Mouse (Mus musculus): ENCODE measurements around the gene Fbxo47.
A peak's percentile ranks its signal among the peaks of the same experiment; 100 is the strongest.
"Not testable (repeated sequence)": the region's sequence is repeated elsewhere in the genome, so short reads cannot be mapped to it uniquely, and the experiment has no call there.

Fbxo47 gene

GRCm38 (mm10) chr11:97884601-97885185 is 739 bp upstream of the Fbxo47 start:
- no peak for ATAC-seq (ENCODE audit: insufficient number of reproducible peaks, low FRiP score, low TSS enrichment)

GRCm38 (mm10) chr11:97883542-97883917 is 424 bp downstream of the Fbxo47 start:
- peak; percentile 53; the same call in 1 of the 2 replicates for ATAC-seq (ENCODE audit: insufficient number of reproducible peaks, low FRiP score, low TSS enrichment)

- ATAC-seq (ENCODE audit: insufficient number of reproducible peaks, low FRiP score, low TSS enrichment): no peak
Observed at GRCm38 (mm10) chr11:97880362-97880761, 3.6 kb downstream of the Fbxo47 start.

GRCm38 (mm10) chr11:97877341-97877740 is 6.6 kb downstream of the Fbxo47 start:
- ATAC-seq (ENCODE audit: insufficient number of reproducible peaks, low FRiP score, low TSS enrichment): no peak

- ATAC-seq (ENCODE audit: insufficient number of reproducible peaks, low FRiP score, low TSS enrichment): no peak
Observed at GRCm38 (mm10) chr11:97874396-97874795, 9.6 kb downstream of the Fbxo47 start.

- not testable (repeated sequence) for ATAC-seq (ENCODE audit: insufficient number of reproducible peaks, low FRiP score, low TSS enrichment)
Observed at GRCm38 (mm10) chr11:97872378-97872777, 11.6 kb downstream of the Fbxo47 start.

- no peak for ATAC-seq (ENCODE audit: insufficient number of reproducible peaks, low FRiP score, low TSS enrichment)
Observed at GRCm38 (mm10) chr11:97867591-97867990, 16.4 kb downstream of the Fbxo47 start.

- no peak for ATAC-seq (ENCODE audit: insufficient number of reproducible peaks, low FRiP score, low TSS enrichment)
Observed at GRCm38 (mm10) chr11:97866091-97866888, 17.7 kb downstream of the Fbxo47 start.

GRCm38 (mm10) chr11:97865421-97865820 is 18.5 kb downstream of the Fbxo47 start:
- no peak for ATAC-seq (ENCODE audit: insufficient number of reproducible peaks, low FRiP score, low TSS enrichment)

- ATAC-seq (ENCODE audit: insufficient number of reproducible peaks, low FRiP score, low TSS enrichment): no peak
Observed at GRCm38 (mm10) chr11:97862148-97862547, 21.8 kb downstream of the Fbxo47 start.

GRCm38 (mm10) chr11:97855473-97855872 is 28.5 kb downstream of the Fbxo47 start:
- ATAC-seq (ENCODE audit: insufficient number of reproducible peaks, low FRiP score, low TSS enrichment): no peak

- ATAC-seq (ENCODE audit: insufficient number of reproducible peaks, low FRiP score, low TSS enrichment): no peak
Observed at GRCm38 (mm10) chr11:97851601-97852000, 32.4 kb downstream of the Fbxo47 start.

- ATAC-seq (ENCODE audit: insufficient number of reproducible peaks, low FRiP score, low TSS enrichment): no peak
Observed at GRCm38 (mm10) chr11:97850367-97850766, 33.6 kb downstream of the Fbxo47 start.

GRCm38 (mm10) chr11:97842001-97842400 is 42.0 kb downstream of the Fbxo47 start:
- ATAC-seq (ENCODE audit: insufficient number of reproducible peaks, low FRiP score, low TSS enrichment): no peak

- peak; percentile 99 for ATAC-seq (ENCODE audit: insufficient number of reproducible peaks, low FRiP score, low TSS enrichment)
Observed at GRCm38 (mm10) chr11:97840991-97841661, 42.8 kb downstream of the Fbxo47 start.

- peak; percentile 57; the same call in 1 of the 2 replicates for ATAC-seq (ENCODE audit: insufficient number of reproducible peaks, low FRiP score, low TSS enrichment)
Observed at GRCm38 (mm10) chr11:97840539-97840954, 43.4 kb downstream of the Fbxo47 start, which contains the start of gene B230217C12Rik. Gene B230217C12Rik (plus strand): TSS chr11:97840780.

GRCm38 (mm10) chr11:97840135-97840490 is 43.8 kb downstream of the Fbxo47 start:
- no peak for ATAC-seq (ENCODE audit: insufficient number of reproducible peaks, low FRiP score, low TSS enrichment)

- no peak for ATAC-seq (ENCODE audit: insufficient number of reproducible peaks, low FRiP score, low TSS enrichment)
Observed at GRCm38 (mm10) chr11:97839441-97840134, 44.4 kb downstream of the Fbxo47 start.

- ATAC-seq (ENCODE audit: insufficient number of reproducible peaks, low FRiP score, low TSS enrichment): no peak
Observed at GRCm38 (mm10) chr11:97838779-97839440, 45.0 kb downstream of the Fbxo47 start.

- ATAC-seq (ENCODE audit: insufficient number of reproducible peaks, low FRiP score, low TSS enrichment): no peak
Observed at GRCm38 (mm10) chr11:97837641-97838149, 46.3 kb downstream of the Fbxo47 start.
